Mouse (Mus musculus): ENCODE data around the gene St6galnac3. TPM values are rescaled to one million over a fixed set of nuclear protein-coding genes. Genes with fewer than 3 reads are reported as not detected.

The St6galnac3 gene
- polyA plus RNA-seq, 1 experiment from 2014 or later, result 22.7 TPM

- H3K9me3 ChIP-seq, result no peaks in the 10 kb centered on the region
- 0 out of 2 replicates have a peak, but pooled peaks cover 3% of the 10 kb centered on the region for H3K4me1 ChIP-seq
- no peaks in the 10 kb centered on the region for H3K27me3 ChIP-seq (replicated peaks)
- no peak for ATAC-seq (replicated peaks)
- WGBS, result 85% methylated on average over 7 of the region's 7 CpGs
- no peak overlapping the region for H3K4me2 ChIP-seq
- H3K27ac ChIP-seq, result no peak overlapping the region
- no peaks in the 10 kb centered on the region for H3K36me3 ChIP-seq (replicated peaks)
- H3K4me3 ChIP-seq, result no peak overlapping the region
- no peak overlapping the region for H3K9ac ChIP-seq
Measured at GRCm38 (mm10) chr3:153636804-153637153, 88.2 kb downstream of the St6galnac3 start.

GRCm38 (mm10) chr3:153636094-153636803, 88.7 kb downstream of the St6galnac3 start:
- H3K4me1 ChIP-seq, result 0 out of 2 replicates have a peak, but pooled peaks cover 3% of the 10 kb centered on the region
- WGBS, result 79% methylated on average over 2 of the region's 2 CpGs
- no peak overlapping the region for H3K4me3 ChIP-seq
- H3K9me3 ChIP-seq, result no peaks in the 10 kb centered on the region
- no peaks in the 10 kb centered on the region for H3K36me3 ChIP-seq (replicated peaks)
- no peaks in the 10 kb centered on the region for H3K27me3 ChIP-seq (replicated peaks)
- H3K9ac ChIP-seq, result no peak overlapping the region
- no peak overlapping the region for H3K4me2 ChIP-seq
- ATAC-seq (replicated peaks), result no peak
- H3K27ac ChIP-seq, result peak overlapping the region; percentile 42

GRCm38 (mm10) chr3:153631988-153632672, 92.8 kb downstream of the St6galnac3 start:
- 0 out of 2 replicates have a peak, but pooled peaks have one; percentile 30 for ATAC-seq (replicated peaks)
- Histone ChIP-seq H3K9ac (no peak overlapping the region), H3K27me3 (replicated peaks) (no peaks in the 10 kb centered on the region), H3K36me3 (replicated peaks) (no peaks in the 10 kb centered on the region), H3K4me2 (no peak overlapping the region), H3K4me1 (0 out of 2 replicates have a peak, but pooled peaks cover 3% of the 10 kb centered on the region), H3K27ac (no peak overlapping the region), H3K9me3 (no peaks in the 10 kb centered on the region), H3K4me3 (no peak overlapping the region)
- WGBS, result 81% methylated on average over 10 of the region's 10 CpGs

- H3K36me3 ChIP-seq (replicated peaks), result no peaks in the 10 kb centered on the region
- no peaks in the 10 kb centered on the region for H3K4me1 ChIP-seq
- no peak overlapping the region for H3K4me3 ChIP-seq
- no peaks in the 10 kb centered on the region for H3K9me3 ChIP-seq
- no peak overlapping the region for H3K27ac ChIP-seq
- 88% methylated on average over 5 of the region's 5 CpGs for WGBS
- no peak overlapping the region for H3K4me2 ChIP-seq
- ATAC-seq (replicated peaks), result no peak
- no peaks in the 10 kb centered on the region for H3K27me3 ChIP-seq (replicated peaks)
- H3K9ac ChIP-seq, result no peak overlapping the region
Measured at GRCm38 (mm10) chr3:153626237-153626636, 98.7 kb downstream of the St6galnac3 start.

- Histone ChIP-seq H3K9me3 (no peaks in the 10 kb centered on the region), H3K4me1 (no peaks in the 10 kb centered on the region), H3K36me3 (replicated peaks) (no peaks in the 10 kb centered on the region), H3K4me2 (no peak overlapping the region), H3K9ac (no peak overlapping the region), H3K4me3 (no peak overlapping the region), H3K27me3 (replicated peaks) (no peaks in the 10 kb centered on the region), H3K27ac (no peak overlapping the region)
- ATAC-seq (replicated peaks), result no peak
- 96% methylated on average over 7 of the region's 7 CpGs for WGBS
Measured at GRCm38 (mm10) chr3:153618976-153619375, 106.0 kb downstream of the St6galnac3 start.

GRCm38 (mm10) chr3:153616849-153617248, 108.1 kb downstream of the St6galnac3 start:
- Histone ChIP-seq H3K4me2 (no peak overlapping the region), H3K27me3 (replicated peaks) (no peaks in the 10 kb centered on the region), H3K4me1 (no peaks in the 10 kb centered on the region), H3K27ac (no peak overlapping the region), H3K9ac (no peak overlapping the region), H3K9me3 (no peaks in the 10 kb centered on the region), H3K36me3 (replicated peaks) (no peaks in the 10 kb centered on the region), H3K4me3 (no peak overlapping the region)
- 41% methylated on average over 8 of the region's 8 CpGs for WGBS
- no peak for ATAC-seq (replicated peaks)

GRCm38 (mm10) chr3:153610239-153610638, 114.7 kb downstream of the St6galnac3 start:
- ATAC-seq (replicated peaks), result no peak; the same call in 1 of the 2 replicates
- Histone ChIP-seq H3K27me3 (replicated peaks) (no peaks in the 10 kb centered on the region), H3K4me2 (no peak overlapping the region), H3K9me3 (no peaks in the 10 kb centered on the region), H3K4me1 (peaks cover 11% of the 10 kb centered on the region), H3K27ac (no peak overlapping the region), H3K36me3 (replicated peaks) (no peaks in the 10 kb centered on the region), H3K9ac (no peak overlapping the region), H3K4me3 (no peak overlapping the region)
- WGBS, result 77% methylated on average over 13 of the region's 13 CpGs

GRCm38 (mm10) chr3:153606331-153606730, 118.6 kb downstream of the St6galnac3 start:
- Histone ChIP-seq H3K36me3 (replicated peaks) (no peaks in the 10 kb centered on the region), H3K4me1 (peaks cover 13% of the 10 kb centered on the region), H3K9me3 (no peaks in the 10 kb centered on the region), H3K4me2 (no peak overlapping the region), H3K4me3 (no peak overlapping the region), H3K9ac (no peak overlapping the region), H3K27me3 (replicated peaks) (no peaks in the 10 kb centered on the region), H3K27ac (no peak overlapping the region)
- ATAC-seq (replicated peaks), result no peak
- WGBS, result 81% methylated on average over 3 of the region's 3 CpGs

GRCm38 (mm10) chr3:153605767-153606098, 119.2 kb downstream of the St6galnac3 start:
- peak; percentile 13; the same call in 1 of the 2 replicates for ATAC-seq (replicated peaks)
- WGBS, result 30% methylated on average over 11 of the region's 11 CpGs

GRCm38 (mm10) chr3:153605089-153605766, 119.7 kb downstream of the St6galnac3 start:
- WGBS, result 43% methylated on average over 19 of the region's 19 CpGs
- Histone ChIP-seq H3K27me3 (replicated peaks) (no peaks in the 10 kb centered on the region), H3K4me3 (no peak overlapping the region), H3K36me3 (replicated peaks) (no peaks in the 10 kb centered on the region), H3K9ac (no peak overlapping the region), H3K4me2 (peak overlapping the region; percentile 15), H3K9me3 (no peaks in the 10 kb centered on the region), H3K4me1 (peaks cover 13% of the 10 kb centered on the region), H3K27ac (peak overlapping the region; percentile 43)
- peak; percentile 64; the same call in 1 of the 2 replicates for ATAC-seq (replicated peaks)

More at GRCm38 (mm10) chr3:153605767-153606098, 119.2 kb downstream of the St6galnac3 start:
- peaks cover 13% of the 10 kb centered on the region for H3K4me1 ChIP-seq
- H3K9ac ChIP-seq, result no peak overlapping the region
- no peaks in the 10 kb centered on the region for H3K9me3 ChIP-seq
- no peak overlapping the region for H3K4me3 ChIP-seq
- no peaks in the 10 kb centered on the region for H3K27me3 ChIP-seq (replicated peaks)
- H3K27ac ChIP-seq, result peak overlapping the region; percentile 43
- H3K4me2 ChIP-seq, result peak overlapping the region; percentile 15
- no peaks in the 10 kb centered on the region for H3K36me3 ChIP-seq (replicated peaks)

GRCm38 (mm10) chr3:153599179-153599578, 125.8 kb downstream of the St6galnac3 start:
- H3K4me1 ChIP-seq, result no peaks in the 10 kb centered on the region
- WGBS, result 73% methylated on average over 2 of the region's 2 CpGs

GRCm38 (mm10) chr3:153598631-153599030, 126.3 kb downstream of the St6galnac3 start:
- Histone ChIP-seq H3K27me3 (replicated peaks) (no peaks in the 10 kb centered on the region), H3K4me2 (no peak overlapping the region), H3K9ac (no peak overlapping the region), H3K9me3 (no peaks in the 10 kb centered on the region), H3K4me1 (no peaks in the 10 kb centered on the region), H3K27ac (no peak overlapping the region), H3K4me3 (no peak overlapping the region), H3K36me3 (replicated peaks) (no peaks in the 10 kb centered on the region)
- WGBS, result 88% methylated on average over 6 of the region's 6 CpGs
- ATAC-seq (replicated peaks), result no peak

More at GRCm38 (mm10) chr3:153599179-153599578, 125.8 kb downstream of the St6galnac3 start:
- H3K36me3 ChIP-seq (replicated peaks), result no peaks in the 10 kb centered on the region
- H3K27me3 ChIP-seq (replicated peaks), result no peaks in the 10 kb centered on the region
- no peak overlapping the region for H3K4me3 ChIP-seq
- no peak overlapping the region for H3K27ac ChIP-seq
- H3K9me3 ChIP-seq, result no peaks in the 10 kb centered on the region
- H3K4me2 ChIP-seq, result no peak overlapping the region
- no peak overlapping the region for H3K9ac ChIP-seq
- no peak for ATAC-seq (replicated peaks)

Measured in midbrain, embryonic 15.5 days (tissue).